Mouse (Mus musculus) megakaryocyte, embryonic 14.5 days (primary cell): ENCODE results near the gene Gm5678.

Experiments used
- FLI1 ChIP-seq: IDR thresholded peaks from 2 replicates; pipeline ENCODE4 v1.6.1; 2012; ENCODE audit warnings: low read length, inconsistent platforms, mixed read lengths
- GATA1 ChIP-seq: IDR thresholded peaks from 3 replicates; pipeline ENCODE4 v1.6.1; 2012; ENCODE audit warnings: mixed read lengths, low read length, inconsistent platforms, borderline replicate concordance

- TF ChIP-seq GATA1: no peak
- TF ChIP-seq FLI1: no peak
Measured at GRCm38 (mm10) chr16:93584976-93585702, 42.8 kb upstream of the Gm5678 start.
